Mouse (Mus musculus): ENCODE measurements around the gene Nek7. TPM values are rescaled to one million over a fixed set of nuclear protein-coding genes. Genes with fewer than 3 reads are reported as not detected.
A peak's percentile ranks its signal among the peaks of the same experiment; 100 is the strongest.

Nek7 gene
- polyA plus RNA-seq, 1 experiment = 2.6 TPM

DNA sequence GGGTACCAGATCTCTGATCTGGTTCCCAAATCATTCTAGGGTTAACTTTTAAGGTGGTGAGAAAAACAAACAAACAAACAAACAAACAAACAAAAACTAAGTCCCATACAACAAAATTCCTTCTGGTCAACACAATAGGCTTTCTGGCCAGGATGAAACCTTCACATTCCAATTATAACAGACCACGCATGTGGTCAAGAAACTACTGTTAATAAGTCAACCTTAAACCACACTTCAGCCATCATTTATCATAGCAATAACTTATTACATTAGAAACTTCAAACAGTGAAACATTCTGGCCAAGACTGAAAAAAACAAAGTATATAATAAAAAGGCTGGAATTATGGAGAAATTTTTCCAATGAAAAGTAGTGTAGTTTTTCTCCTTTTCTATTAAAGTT, 14.6 kb upstream of the Nek7 start:
- Histone ChIP-seq H3K36me3 (ENCODE audit: control insufficient read depth, insufficient read depth, low read length) (no peaks in the 10 kb centered on the region), H3K4me1 (ENCODE audit: control insufficient read depth, insufficient read depth, insufficient read length, low read length) (no peaks in the 10 kb centered on the region), H3K4me3 (ENCODE audit: low read depth, low read length) (no peak overlapping the region), H3K27ac (ENCODE audit: insufficient read depth, low read depth, low read length) (no peak overlapping the region), H3K27me3 (ENCODE audit: control insufficient read depth, insufficient read depth, low read length) (no peaks in the 10 kb centered on the region; the same call in 1 of the 2 replicates)
- TF ChIP-seq CTCF (IDR thresholded peaks at IDR 0.05; ENCODE audit: extremely low read depth, insufficient read length, insufficient replicate concordance, low read depth, low read length) (no peak), POLR2A (IDR thresholded peaks at IDR 0.05; ENCODE audit: low read depth, low read length) (no peak)
- 87% methylated on average over 1 of the region's 1 CpGs for WGBS

DNA sequence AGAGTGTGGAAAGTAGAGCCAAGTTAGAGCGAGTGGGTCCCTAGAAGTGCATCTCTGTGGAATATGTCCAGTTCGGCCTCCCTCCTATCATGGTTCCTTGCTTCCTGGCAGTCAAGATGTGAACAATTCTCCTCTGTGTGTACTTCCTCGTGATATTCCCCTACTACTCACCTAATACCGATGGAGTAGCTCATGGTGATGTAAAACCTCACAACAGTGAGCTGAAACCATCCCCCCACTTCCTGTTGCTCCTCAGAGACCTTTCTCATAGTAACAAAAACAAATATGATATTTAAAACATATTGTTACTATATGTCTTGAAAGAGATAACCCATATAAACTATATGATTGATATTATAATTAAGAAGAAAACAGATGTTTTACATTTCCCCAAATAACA, 9.0 kb upstream of the Nek7 start:
- Histone ChIP-seq H3K36me3 (ENCODE audit: control insufficient read depth, insufficient read depth, low read length) (no peaks in the 10 kb centered on the region), H3K27ac (ENCODE audit: insufficient read depth, low read depth, low read length) (no peak overlapping the region), H3K4me3 (ENCODE audit: low read depth, low read length) (no peak overlapping the region), H3K4me1 (ENCODE audit: control insufficient read depth, insufficient read depth, insufficient read length, low read length) (no peaks in the 10 kb centered on the region), H3K27me3 (ENCODE audit: control insufficient read depth, insufficient read depth, low read length) (no peaks in the 10 kb centered on the region)
- WGBS = 71% methylated on average over 4 of the region's 4 CpGs
- TF ChIP-seq POLR2A (IDR thresholded peaks at IDR 0.05; ENCODE audit: low read depth, low read length) = no peak
- TF ChIP-seq CTCF (IDR thresholded peaks at IDR 0.05; ENCODE audit: extremely low read depth, insufficient read length, insufficient replicate concordance, low read depth, low read length) = no peak

DNA sequence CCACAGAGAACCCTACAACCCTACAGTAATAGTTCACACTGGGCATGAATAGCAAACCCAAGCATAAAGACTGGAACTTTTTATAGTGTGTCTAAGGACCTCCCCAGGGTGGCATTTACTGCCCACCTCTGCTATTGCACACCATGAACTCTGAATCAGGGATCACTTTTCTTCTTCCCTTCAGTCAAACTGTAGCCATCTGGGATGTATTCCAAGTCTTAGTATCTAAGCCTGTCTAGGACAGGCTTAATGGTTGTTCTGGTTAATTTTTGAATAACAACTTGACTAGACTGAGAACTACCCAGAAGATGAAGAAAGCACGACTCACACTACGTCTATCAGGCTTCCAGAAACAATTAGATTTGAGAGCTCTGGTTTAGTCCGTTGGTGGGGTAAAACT, 8.5 kb upstream of the Nek7 start:
- no peak overlapping the region for H3K4me3 ChIP-seq (ENCODE audit: low read depth, low read length)
- 79% methylated on average over 3 of the region's 3 CpGs for WGBS
- H3K36me3 ChIP-seq (ENCODE audit: control insufficient read depth, insufficient read depth, low read length) = no peaks in the 10 kb centered on the region
- H3K27ac ChIP-seq (ENCODE audit: insufficient read depth, low read depth, low read length) = no peak overlapping the region
- TF ChIP-seq POLR2A (IDR thresholded peaks at IDR 0.05; ENCODE audit: low read depth, low read length) (no peak), CTCF (IDR thresholded peaks at IDR 0.05; ENCODE audit: extremely low read depth, insufficient read length, insufficient replicate concordance, low read depth, low read length) (no peak)
- H3K4me1 ChIP-seq (ENCODE audit: control insufficient read depth, insufficient read depth, insufficient read length, low read length) = no peaks in the 10 kb centered on the region
- H3K27me3 ChIP-seq (ENCODE audit: control insufficient read depth, insufficient read depth, low read length) = no peaks in the 10 kb centered on the region

DNA sequence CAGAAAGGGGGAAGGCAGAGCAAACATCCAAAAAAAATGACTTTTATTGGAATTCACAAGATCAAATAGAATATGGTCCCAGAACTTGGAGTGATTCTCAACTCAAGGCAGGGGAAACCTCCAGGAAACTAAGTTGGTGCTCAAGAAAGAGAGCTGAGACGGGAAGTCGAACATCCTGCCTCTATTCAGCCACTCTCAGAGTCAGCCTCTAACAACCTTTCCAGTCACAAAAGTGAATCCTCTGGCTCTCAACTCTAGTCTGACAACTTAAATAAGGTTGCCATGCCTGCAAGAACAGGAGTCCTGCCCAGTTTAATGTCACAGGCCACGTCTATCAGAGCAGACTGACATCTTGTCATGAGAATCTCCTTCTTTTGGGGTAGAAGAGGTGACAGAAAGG, 7.9 kb upstream of the Nek7 start:
- Histone ChIP-seq H3K27ac (ENCODE audit: insufficient read depth, low read depth, low read length) (no peak overlapping the region), H3K36me3 (ENCODE audit: control insufficient read depth, insufficient read depth, low read length) (no peaks in the 10 kb centered on the region), H3K4me3 (ENCODE audit: low read depth, low read length) (no peak overlapping the region), H3K27me3 (ENCODE audit: control insufficient read depth, insufficient read depth, low read length) (no peaks in the 10 kb centered on the region), H3K4me1 (ENCODE audit: control insufficient read depth, insufficient read depth, insufficient read length, low read length) (no peaks in the 10 kb centered on the region)
- TF ChIP-seq CTCF (IDR thresholded peaks at IDR 0.05; ENCODE audit: extremely low read depth, insufficient read length, insufficient replicate concordance, low read depth, low read length) (no peak), POLR2A (IDR thresholded peaks at IDR 0.05; ENCODE audit: low read depth, low read length) (no peak)
- WGBS = 83% methylated on average over 3 of the region's 3 CpGs

DNA sequence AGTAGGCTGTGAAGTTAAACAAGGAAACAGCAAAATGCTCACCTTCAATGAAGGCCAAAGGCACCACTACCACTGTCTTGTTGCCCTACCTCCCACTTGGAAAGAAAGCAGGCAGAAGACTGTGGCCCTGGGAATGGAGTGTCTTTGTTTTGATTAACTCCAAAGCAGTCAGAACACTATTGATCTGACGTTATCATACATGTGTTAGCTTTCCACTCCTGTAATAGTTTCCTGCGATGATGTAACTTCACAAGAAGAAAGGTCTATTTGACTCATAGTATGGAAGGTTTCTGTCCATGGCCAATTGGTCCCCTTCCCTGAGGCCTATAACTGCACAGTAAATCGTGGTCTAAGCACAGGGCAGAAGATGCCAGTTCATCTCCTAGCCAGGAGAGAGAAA, 6.3 kb upstream of the Nek7 start:
- Histone ChIP-seq H3K4me3 (ENCODE audit: low read depth, low read length) (no peak overlapping the region), H3K36me3 (ENCODE audit: control insufficient read depth, insufficient read depth, low read length) (no peaks in the 10 kb centered on the region), H3K4me1 (ENCODE audit: control insufficient read depth, insufficient read depth, insufficient read length, low read length) (no peaks in the 10 kb centered on the region), H3K27me3 (ENCODE audit: control insufficient read depth, insufficient read depth, low read length) (no peaks in the 10 kb centered on the region), H3K27ac (ENCODE audit: insufficient read depth, low read depth, low read length) (no peak overlapping the region)
- 53% methylated on average over 3 of the region's 3 CpGs for WGBS
- TF ChIP-seq CTCF (IDR thresholded peaks at IDR 0.05; ENCODE audit: extremely low read depth, insufficient read length, insufficient replicate concordance, low read depth, low read length) = no peak
- TF ChIP-seq POLR2A (IDR thresholded peaks at IDR 0.05; ENCODE audit: low read depth, low read length) = no peak

DNA sequence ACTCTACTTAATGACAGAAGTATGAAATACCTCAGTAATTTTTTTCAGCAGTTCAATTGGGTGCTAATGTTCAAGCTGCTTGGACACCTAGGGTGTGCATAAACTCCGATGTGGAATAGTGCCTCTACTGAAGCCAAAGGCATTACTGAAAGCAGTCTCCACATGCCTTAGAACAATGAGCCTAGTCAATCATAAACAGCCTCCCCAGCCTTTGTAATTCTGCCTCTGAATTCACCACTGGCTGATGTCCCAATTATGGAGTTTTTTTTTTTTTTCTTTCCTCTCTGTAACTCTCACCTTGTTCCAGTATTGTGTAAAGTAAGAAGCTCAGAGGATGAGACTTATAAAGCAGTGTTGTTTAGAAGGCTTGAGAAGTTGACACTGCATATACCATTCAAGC, 3.9 kb upstream of the Nek7 start:
- no peaks in the 10 kb centered on the region for H3K4me1 ChIP-seq (ENCODE audit: control insufficient read depth, insufficient read depth, insufficient read length, low read length)
- no peak overlapping the region for H3K27ac ChIP-seq (ENCODE audit: insufficient read depth, low read depth, low read length)
- H3K36me3 ChIP-seq (ENCODE audit: control insufficient read depth, insufficient read depth, low read length) = no peaks in the 10 kb centered on the region
- no peak overlapping the region for H3K4me3 ChIP-seq (ENCODE audit: low read depth, low read length)
- H3K27me3 ChIP-seq (ENCODE audit: control insufficient read depth, insufficient read depth, low read length) = no peaks in the 10 kb centered on the region
- TF ChIP-seq CTCF (IDR thresholded peaks at IDR 0.05; ENCODE audit: extremely low read depth, insufficient read length, insufficient replicate concordance, low read depth, low read length) (no peak), POLR2A (IDR thresholded peaks at IDR 0.05; ENCODE audit: low read depth, low read length) (no peak)
- 29% methylated on average over 1 of the region's 1 CpGs for WGBS

DNA sequence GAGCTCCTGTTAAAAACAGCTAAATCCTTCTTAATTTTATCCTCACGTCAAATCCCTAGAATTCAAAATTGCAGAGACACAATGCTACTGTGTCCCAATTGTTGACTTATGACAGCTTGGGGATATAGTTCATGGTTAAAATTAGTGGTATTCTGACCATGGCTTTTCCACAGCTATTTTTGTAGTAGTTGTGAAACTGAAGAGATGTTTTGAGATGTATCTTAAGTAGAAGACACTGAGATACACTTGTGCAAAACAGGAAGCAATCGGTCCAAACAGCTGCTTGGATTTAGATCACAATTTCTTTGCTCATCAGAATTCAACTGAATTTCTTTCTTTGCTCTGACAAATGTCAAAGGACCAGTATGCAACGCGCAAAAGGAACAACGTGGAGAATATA, 2.9 kb upstream of the Nek7 start:
- TF ChIP-seq POLR2A (IDR thresholded peaks at IDR 0.05; ENCODE audit: low read depth, low read length) (no peak), CTCF (IDR thresholded peaks at IDR 0.05; ENCODE audit: extremely low read depth, insufficient read length, insufficient replicate concordance, low read depth, low read length) (no peak)
- Histone ChIP-seq H3K27ac (ENCODE audit: insufficient read depth, low read depth, low read length) (peak overlapping the region; percentile 46; the same call in 1 of the 2 replicates), H3K36me3 (ENCODE audit: control insufficient read depth, insufficient read depth, low read length) (no peaks in the 10 kb centered on the region), H3K27me3 (ENCODE audit: control insufficient read depth, insufficient read depth, low read length) (no peaks in the 10 kb centered on the region), H3K4me3 (ENCODE audit: low read depth, low read length) (no peak overlapping the region), H3K4me1 (ENCODE audit: control insufficient read depth, insufficient read depth, insufficient read length, low read length) (no peaks in the 10 kb centered on the region)
- WGBS = 78% methylated on average over 5 of the region's 5 CpGs

DNA sequence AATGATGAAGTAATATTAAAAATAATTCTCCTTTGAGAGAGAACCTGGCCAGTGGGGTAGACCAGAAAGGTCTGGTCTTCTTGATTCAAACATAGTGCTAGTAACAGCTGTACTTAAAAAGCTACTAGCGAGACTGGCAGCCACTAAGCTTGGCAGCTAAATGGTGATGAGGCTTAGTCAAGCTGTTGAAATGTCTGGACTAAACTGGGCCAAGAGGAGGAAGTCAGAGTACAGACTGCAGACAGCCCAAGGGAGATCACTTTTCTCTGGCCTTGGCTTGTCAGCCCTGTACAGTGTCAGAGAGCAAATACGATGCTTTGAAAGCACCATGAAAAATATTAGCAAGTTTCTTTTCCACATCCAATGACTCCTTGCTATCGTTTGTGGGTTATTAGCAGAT, 2.5 kb upstream of the Nek7 start:
- TF ChIP-seq CTCF (IDR thresholded peaks at IDR 0.05; ENCODE audit: extremely low read depth, insufficient read length, insufficient replicate concordance, low read depth, low read length) = no peak
- TF ChIP-seq POLR2A (IDR thresholded peaks at IDR 0.05; ENCODE audit: low read depth, low read length) = no peak
- Histone ChIP-seq H3K36me3 (ENCODE audit: control insufficient read depth, insufficient read depth, low read length) (no peaks in the 10 kb centered on the region), H3K4me1 (ENCODE audit: control insufficient read depth, insufficient read depth, insufficient read length, low read length) (no peaks in the 10 kb centered on the region), H3K27me3 (ENCODE audit: control insufficient read depth, insufficient read depth, low read length) (no peaks in the 10 kb centered on the region), H3K27ac (ENCODE audit: insufficient read depth, low read depth, low read length) (no peak overlapping the region), H3K4me3 (ENCODE audit: low read depth, low read length) (no peak overlapping the region)
- 78% methylated on average over 3 of the region's 3 CpGs for WGBS

Measured in small intestine, adult 2 months (tissue).